Comparison of ENCODE assay signal across 11 mouse cellular contexts in the genomic region with DNA sequence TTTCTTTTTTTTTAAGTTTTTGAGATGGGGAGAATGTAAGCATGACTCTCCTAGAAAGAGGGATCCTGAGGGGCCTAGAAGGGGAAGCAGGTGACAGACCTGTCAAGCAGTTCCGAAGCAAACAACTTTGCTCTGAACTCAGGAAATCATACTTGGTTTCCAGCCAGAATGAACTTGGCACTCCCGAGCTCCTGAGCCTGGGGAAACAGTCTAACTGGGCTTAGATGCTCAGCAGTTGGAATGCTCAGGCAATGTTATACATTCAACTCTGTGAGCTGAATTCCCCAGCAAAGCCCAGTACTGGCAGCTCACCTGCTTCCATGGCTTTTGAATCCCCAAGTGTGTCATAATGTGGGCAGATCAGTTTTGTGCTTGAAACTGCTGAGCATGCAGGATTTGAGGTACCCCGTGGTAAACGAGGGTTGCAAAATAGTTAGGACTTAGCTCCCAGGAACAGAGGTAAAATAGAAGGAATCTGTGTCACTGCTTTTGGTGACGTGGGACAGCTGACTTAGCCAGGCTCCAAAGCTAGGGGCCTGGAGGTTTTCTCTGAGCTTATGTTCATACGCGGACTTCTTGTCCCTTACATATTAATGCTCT. TPM values are rescaled to one million over a fixed set of nuclear protein-coding genes. Genes with fewer than 3 reads are reported as not detected.
DNase-seq lines count a peak whose midpoint lies in the region; ATAC-seq and TF ChIP-seq lines count a peak whose summit lies in the region.
"Had no signal": no experiment of that assay in that cellular context is flagged by ENCODE, and none has a peak within 500 bp of the region (broad histone marks: within the 10 kb centered on the region; RNA-seq: fewer than 3 reads in every experiment).

No protein-coding gene starts in this region.

- no peak for DNase-seq in heart, adult 2 months
- DNase-seq in 3T3-L1 (ENCODE audit: low read depth, low spot score) = peak; percentile 32
- DNase-seq in Muller cell, postnatal 12 days (ENCODE audit: inconsistent ontology term) = peak; percentile 18
- DNase-seq in limb, embryonic 14.5 days (ENCODE audit: low spot score) = peak; percentile 74
- DNase-seq in right cerebral cortex, postnatal 36 days (ENCODE audit: low spot score in 2 of 2) = no peak
- no peak for DNase-seq in adrenal gland, postnatal 14 days
- DNase-seq: gastrocnemius, postnatal 14 days; kidney, adult 11 months; liver; thymus, postnatal 14 days had no signal

- peaks cover 28% of the 10 kb centered on the region for H3K4me1 ChIP-seq in heart, embryonic 15.5 days (replicated peaks)
- H3K4me1 ChIP-seq in heart, adult 2 months (ENCODE audit: control insufficient read depth, insufficient read depth, low read length) = peaks cover 4% of the 10 kb centered on the region
- peaks cover 28% of the 10 kb centered on the region for H3K4me1 ChIP-seq in limb, embryonic 14.5 days (ENCODE audit: control insufficient read depth, insufficient read depth, low read length)

- ATAC-seq in heart, embryonic 15.5 days (replicated peaks; ENCODE audit: insufficient number of reproducible peaks, insufficient read depth, low FRiP score, low read depth) = no peak
- peak; percentile 72 for ATAC-seq in limb, embryonic 14.5 days (ENCODE audit: low FRiP score, low read depth)

- no peaks in the 10 kb centered on the region for H3K27me3 ChIP-seq in heart, embryonic 15.5 days
- H3K27me3 ChIP-seq in heart, adult 2 months (ENCODE audit: control insufficient read depth, insufficient read depth, low read length) = no peaks in the 10 kb centered on the region; the same call in 1 of the 2 replicates
- H3K27me3 ChIP-seq in limb, embryonic 14.5 days (ENCODE audit: control insufficient read depth, insufficient read depth, low read length) = no peaks in the 10 kb centered on the region

- 50% methylated on average over 7 of the region's 7 CpGs for WGBS in heart, embryonic 15.5 days
- WGBS in heart, adult 2 months = 53% methylated on average over 7 of the region's 7 CpGs
- 42% methylated on average over 7 of the region's 7 CpGs for WGBS in limb, embryonic 14.5 days

- no peak overlapping the region for H3K4me2 ChIP-seq in heart, embryonic 15.5 days
- no peak overlapping the region; the same call in 1 of the 2 replicates for H3K4me2 ChIP-seq in limb, embryonic 14.5 days (replicated peaks; ENCODE audit: low read depth, low read length, severe bottlenecking)

- no peaks in the 10 kb centered on the region for H3K9me3 ChIP-seq in heart, embryonic 15.5 days (replicated peaks)
- H3K9me3 ChIP-seq in limb, embryonic 14.5 days (ENCODE audit: control insufficient read depth, low read length) = no peaks in the 10 kb centered on the region

- TF ChIP-seq CTCF in heart, adult 2 months (IDR thresholded peaks at IDR 0.05) = no peak

- intact Hi-C loops in heart, adult 2 months (cut with DNase I) = no loop called here

- H3K4me3 ChIP-seq in heart, embryonic 15.5 days = no peak overlapping the region
- H3K4me3 ChIP-seq in heart, adult 2 months = no peak overlapping the region
- H3K4me3 ChIP-seq in limb, embryonic 14.5 days (replicated peaks; ENCODE audit: low read length) = no peak overlapping the region

- TF ChIP-seq EP300 in heart, adult 2 months (IDR thresholded peaks at IDR 0.05; ENCODE audit: insufficient read depth, low read depth, low read length) = no peak

- no peaks in the 10 kb centered on the region for H3K36me3 ChIP-seq in heart, embryonic 15.5 days
- no peaks in the 10 kb centered on the region for H3K36me3 ChIP-seq in heart, adult 2 months (ENCODE audit: control insufficient read depth, insufficient read depth, low read length)
- H3K36me3 ChIP-seq in limb, embryonic 14.5 days (ENCODE audit: control insufficient read depth, insufficient read depth, low read length) = no peaks in the 10 kb centered on the region

- peak overlapping the region; percentile 53 for H3K27ac ChIP-seq in heart, embryonic 15.5 days
- no peak overlapping the region for H3K27ac ChIP-seq in heart, adult 2 months
- peak overlapping the region; percentile 44; the same call in 1 of the 2 replicates for H3K27ac ChIP-seq in limb, embryonic 14.5 days (replicated peaks; ENCODE audit: low read depth, low read length)

- TF ChIP-seq POLR2A in heart, adult 2 months (IDR thresholded peaks at IDR 0.05; ENCODE audit: insufficient read depth, low read depth, low read length) = no peak
- no peak for TF ChIP-seq POLR2A in limb, embryonic 14.5 days (IDR thresholded peaks at IDR 0.05; ENCODE audit: borderline replicate concordance, extremely low read depth, insufficient read depth, insufficient read length)

- H3K9ac ChIP-seq in heart, embryonic 15.5 days = no peak overlapping the region
- no peak overlapping the region for H3K9ac ChIP-seq in heart, adult 2 months (ENCODE audit: low read depth, low read length)
- no peak overlapping the region for H3K9ac ChIP-seq in limb, embryonic 14.5 days (ENCODE audit: low read depth, low read length, severe bottlenecking)

- no peaks in the 10 kb centered on the region for H3K79me2 ChIP-seq in heart, adult 2 months (replicated peaks; ENCODE audit: control insufficient read depth, insufficient read depth, low read length)

RNA-seq across cellular contexts. Expression of a gene that starts 47.1 kb away (rescaled TPM):
- 12.9 and 15.1 TPM in 2 replicates for polyA plus RNA-seq in heart, embryonic 15.5 days (2015; fragmentation: Nextera tagmentation; extraction: Ambion mirVana)
- 1 to 10 TPM; 3.4 to 5.0 TPM for total RNA-seq in heart, adult 2 months (2021)
- polyA plus RNA-seq in heart, adult 2 months (2012; rRNA removed) = 2.3 and 2.7 TPM in 2 replicates
- polyA plus RNA-seq in limb, embryonic 14.5 days (2012; rRNA removed) = 8.6 and 8.7 TPM in 2 replicates
- polyA plus RNA-seq in limb, embryonic 14.5 days (2014; fragmentation: Nextera tagmentation; extraction: Ambion mirVana) = 12.0 and 13.2 TPM in 2 replicates
- 4.6 and 5.5 TPM in 2 replicates for total RNA-seq in adrenal gland, postnatal 14 days (2021)

Comparison
In these comparisons a context has a peak if more than half of its experiments do, and no peak if none do; other contexts are left out.
1. DNase-seq: peak in 3T3-L1 (single experiment), Muller cell, postnatal 12 days (single experiment) and limb, embryonic 14.5 days (single experiment); none in heart, adult 2 months (0 of 2), right cerebral cortex, postnatal 36 days (0 of 2) and adrenal gland, postnatal 14 days (single experiment).